Mouse (Mus musculus) cerebellum, postnatal 14 days (tissue): Measurements from ENCODE around the gene Ncf4.

ENCODE experiments used
- DNase-seq, 2 experiments: peaks; one replicate each; pipeline ENCODE4 v3.0.0; 2021; ENCODE audit warnings: mixed read lengths in 2 of 2

The Ncf4 gene

DNA sequence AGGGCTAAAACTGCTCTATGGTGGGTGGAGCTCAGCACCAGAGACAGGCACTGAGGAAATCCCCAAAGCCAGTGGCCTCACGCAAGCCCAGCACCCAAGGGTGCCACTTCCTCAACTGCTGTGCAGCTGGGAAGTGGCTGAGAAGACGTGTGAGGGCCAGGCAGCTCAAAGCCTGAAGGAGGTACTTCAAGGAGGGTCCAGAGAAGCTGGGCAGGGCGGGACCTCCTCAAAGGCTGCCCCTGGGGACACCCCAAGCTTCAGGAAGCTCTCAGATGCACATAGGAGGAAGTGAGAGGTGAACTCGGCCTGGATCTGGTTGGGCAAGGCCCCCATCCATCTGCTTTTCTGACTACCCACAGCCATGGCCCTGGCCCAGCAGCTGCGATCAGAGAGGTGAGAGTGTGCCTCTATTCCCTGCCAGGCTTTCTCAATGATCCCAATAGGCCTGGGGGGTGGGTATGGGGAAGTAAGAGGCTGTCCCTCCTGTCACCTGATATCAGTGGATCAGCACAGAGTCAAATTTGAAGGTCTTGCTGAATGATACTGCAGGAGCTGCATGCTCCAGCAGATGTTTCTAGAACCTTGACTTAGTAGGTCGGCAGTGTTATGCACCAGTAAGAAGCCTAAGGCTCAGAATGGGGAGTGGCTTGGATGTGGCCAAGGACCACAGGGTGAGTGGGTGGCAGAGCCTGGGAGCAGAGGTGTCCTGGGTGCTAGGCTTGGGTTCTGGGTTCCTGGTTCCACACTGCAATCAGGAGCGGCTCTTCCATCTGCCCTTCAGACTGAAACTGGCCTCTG lies at the start of gene Ncf4:
Gene Ncf4 (plus strand): TSS at position 107 of the 798 bp plus-strand sequence.
- no peak for DNase-seq

DNA sequence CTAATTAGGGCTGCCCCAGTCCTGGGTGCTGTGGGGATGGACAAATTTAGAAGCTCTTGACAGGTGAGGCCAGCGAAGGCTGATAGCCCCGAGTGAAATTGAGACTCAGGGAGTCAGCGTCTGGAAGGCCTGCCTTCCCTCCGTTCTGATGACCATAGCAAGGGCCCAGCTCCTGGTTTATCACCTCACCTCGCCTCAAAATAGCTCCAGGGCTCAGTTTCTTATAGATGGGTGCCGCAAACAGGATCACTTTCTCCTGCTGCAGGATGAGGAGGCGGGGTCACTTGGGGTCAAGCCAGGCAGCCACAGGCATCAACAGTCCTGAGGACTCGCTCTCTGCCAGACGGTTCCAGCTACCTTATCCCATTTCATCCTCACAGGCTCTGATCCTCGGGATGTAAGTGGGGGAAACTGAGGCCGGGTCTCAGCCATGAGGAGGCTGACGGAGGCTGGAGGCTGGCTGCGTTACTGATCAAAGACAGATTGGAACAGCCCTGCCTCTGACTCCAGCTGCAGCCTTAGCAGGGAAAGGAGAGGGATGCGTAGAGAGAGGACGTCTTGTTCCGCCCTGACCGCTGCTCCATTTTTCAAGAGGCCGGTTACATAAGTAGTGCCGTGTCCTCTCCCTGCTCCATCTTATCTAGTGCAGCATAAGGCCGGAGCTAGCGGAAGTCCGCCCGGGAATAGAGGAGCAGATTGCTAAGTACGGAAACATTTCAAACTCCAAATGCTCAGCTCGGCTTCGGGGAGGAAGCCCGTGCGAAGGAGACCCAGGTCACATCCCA lies 49.3 kb upstream of the Ncf4 start:
- no peak for DNase-seq

DNA sequence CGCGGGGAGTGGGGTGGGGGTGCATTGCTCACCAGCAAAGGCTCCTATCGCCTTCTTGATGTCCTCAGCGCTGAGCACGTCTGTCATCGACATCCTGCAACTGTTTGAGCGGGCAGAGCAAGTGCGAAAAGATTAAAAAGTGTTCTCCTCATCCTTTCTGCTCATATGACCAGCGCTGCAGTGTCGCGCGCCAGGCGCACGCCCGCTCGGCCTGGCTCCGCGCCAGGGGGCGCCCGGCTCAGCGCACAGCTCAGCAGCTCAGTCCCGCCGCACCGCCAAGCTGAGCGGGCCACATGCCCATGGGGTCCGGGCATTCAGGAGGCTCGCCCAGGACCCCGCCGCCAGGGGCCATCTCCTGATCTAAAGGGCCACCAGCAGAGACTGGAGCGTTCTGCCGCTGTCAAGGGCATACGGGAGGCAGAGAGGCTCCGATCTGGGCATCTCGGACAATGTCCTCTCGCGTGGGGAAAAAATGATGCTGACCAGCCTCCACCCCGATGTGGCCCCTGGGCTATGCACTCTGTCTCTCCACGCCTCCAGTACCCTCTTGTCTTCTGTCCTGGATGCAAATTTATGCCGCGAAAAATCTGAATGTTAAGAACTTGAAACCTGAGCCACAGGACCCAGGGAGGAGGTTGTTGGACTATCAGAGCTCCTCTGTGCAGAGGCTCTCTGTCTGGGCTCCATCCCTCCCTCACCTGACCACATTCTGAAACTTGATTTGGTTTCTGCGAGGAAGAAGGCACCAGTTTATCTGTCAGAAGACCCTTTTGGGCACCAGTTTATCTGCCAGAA lies 40.4 kb upstream of the Ncf4 start:
- peak; percentile 78 to 83 for DNase-seq

DNA sequence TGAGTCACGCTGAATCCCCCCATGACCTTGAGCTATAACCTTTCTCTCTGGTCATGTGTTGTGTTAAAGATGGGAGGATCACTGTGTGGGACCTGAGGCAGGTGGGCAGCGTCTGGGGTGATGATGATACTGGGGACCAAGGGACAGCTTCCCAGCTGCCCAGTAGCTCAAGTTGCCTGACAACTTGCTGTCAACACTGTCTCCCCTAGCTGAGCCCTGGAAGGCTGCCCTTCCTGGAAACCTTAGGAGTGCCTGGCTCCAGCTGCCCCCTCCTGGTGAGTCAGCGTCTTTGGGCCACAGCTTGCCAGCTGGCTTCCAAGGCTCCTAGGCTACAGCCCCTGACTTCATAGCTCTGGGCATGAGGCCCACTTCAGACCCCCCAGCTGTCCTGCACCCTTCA lies 39.4 kb upstream of the Ncf4 start:
- DNase-seq, result peak; percentile 55 to 66

DNA sequence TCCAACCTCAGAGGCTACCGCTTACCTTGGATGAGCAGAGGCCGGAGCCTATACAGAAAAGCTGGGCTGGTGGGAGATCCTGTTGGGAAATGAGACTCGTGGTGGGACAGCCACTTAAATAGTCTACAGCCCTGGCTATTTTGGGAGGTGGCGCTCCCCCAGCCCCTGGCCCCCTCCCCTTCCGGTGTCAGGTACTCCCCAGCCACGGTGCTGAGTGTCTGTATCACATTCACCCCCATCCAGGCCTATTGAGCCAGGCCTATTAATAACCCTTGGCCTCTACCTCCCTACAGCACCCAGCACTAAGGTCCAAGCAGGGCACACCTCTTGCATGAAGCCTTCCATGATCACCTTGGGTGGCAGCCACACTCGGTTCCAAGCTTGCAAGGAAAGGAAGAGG lies 38.3 kb upstream of the Ncf4 start, which contains the start of gene Pvalb:
Gene Pvalb (minus strand): TSS at position 89 of the 400 bp plus-strand sequence.
- DNase-seq, result no peak

DNA sequence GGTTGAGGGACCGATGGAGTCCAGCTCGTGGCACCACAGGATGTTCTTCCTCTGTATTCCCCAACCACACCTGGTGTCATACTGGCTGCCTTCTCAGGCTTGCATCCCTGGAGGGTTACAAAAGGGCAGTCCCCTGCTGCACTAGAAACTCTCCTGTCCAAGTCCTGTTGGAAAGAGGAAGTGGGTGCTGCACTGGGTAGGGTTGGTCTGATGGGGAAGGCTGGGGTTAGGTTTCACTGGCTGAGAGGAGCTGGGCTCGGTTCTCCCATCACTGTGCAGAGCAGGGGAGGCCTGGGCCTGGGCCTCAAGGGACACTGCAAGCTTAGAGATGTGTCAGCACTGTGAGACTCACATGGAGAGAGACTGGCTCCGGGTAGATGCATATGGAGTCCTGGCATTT lies 34.4 kb upstream of the Ncf4 start:
- no peak for DNase-seq

DNA sequence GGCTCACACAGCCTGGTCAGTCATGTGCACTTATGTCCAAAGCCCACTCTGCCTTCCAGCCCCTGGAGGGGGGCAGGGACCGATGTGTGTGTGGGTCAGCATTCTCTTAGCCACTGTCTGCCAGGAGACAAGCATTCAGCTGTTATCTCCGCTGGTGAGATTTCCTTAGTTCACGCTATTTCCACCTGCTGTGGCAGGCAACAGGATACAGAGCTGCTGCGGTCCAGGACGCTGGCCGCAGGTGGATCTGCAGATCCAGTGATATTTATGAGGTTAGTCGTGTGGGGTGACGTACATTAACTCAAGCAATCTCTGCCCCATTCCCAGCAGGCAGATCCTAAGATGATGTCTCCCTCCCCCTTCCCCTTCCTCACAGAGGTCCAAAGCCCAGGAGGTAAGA lies 33.2 kb upstream of the Ncf4 start:
- no peak for DNase-seq

DNA sequence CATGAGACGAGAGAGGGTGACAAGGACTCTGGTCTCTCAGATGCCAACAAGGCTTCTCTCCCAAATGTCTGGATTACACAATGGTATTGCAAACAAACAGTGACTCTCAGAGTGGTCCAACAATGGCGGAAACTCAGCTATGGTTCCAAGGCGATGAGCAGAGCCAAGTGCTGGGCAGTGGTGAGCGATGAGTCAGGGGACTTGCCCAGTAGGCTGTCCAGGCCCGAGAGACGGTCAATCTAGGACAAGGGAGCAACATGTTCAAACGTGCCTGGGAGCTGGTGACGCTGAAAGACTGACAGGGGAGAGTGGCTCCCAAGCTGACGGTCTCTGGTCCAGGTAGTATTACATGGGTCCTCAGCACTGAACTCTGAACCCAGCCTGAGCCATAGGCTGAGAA lies 29.3 kb upstream of the Ncf4 start:
- no peak for DNase-seq

DNA sequence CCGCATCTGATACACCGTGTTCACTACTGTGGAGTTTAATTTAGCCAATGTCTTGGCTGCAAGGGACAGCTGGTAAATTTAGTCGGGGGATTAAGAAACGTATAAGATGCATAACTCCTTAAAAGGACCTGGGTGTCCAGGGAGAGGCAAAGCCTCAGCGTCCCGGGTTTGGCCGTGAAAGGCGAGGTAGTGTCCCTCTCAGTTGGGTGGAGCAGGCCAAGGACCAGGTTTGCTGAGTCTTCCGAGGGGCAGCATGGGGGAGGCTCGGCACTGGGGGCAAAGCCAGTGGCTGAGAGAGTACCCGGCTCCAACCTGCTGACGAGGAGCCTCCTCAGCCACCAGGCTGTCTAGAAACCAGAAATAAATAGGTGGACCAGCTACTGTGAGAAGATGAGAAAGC lies 16.8 kb upstream of the Ncf4 start:
- no peak for DNase-seq

DNA sequence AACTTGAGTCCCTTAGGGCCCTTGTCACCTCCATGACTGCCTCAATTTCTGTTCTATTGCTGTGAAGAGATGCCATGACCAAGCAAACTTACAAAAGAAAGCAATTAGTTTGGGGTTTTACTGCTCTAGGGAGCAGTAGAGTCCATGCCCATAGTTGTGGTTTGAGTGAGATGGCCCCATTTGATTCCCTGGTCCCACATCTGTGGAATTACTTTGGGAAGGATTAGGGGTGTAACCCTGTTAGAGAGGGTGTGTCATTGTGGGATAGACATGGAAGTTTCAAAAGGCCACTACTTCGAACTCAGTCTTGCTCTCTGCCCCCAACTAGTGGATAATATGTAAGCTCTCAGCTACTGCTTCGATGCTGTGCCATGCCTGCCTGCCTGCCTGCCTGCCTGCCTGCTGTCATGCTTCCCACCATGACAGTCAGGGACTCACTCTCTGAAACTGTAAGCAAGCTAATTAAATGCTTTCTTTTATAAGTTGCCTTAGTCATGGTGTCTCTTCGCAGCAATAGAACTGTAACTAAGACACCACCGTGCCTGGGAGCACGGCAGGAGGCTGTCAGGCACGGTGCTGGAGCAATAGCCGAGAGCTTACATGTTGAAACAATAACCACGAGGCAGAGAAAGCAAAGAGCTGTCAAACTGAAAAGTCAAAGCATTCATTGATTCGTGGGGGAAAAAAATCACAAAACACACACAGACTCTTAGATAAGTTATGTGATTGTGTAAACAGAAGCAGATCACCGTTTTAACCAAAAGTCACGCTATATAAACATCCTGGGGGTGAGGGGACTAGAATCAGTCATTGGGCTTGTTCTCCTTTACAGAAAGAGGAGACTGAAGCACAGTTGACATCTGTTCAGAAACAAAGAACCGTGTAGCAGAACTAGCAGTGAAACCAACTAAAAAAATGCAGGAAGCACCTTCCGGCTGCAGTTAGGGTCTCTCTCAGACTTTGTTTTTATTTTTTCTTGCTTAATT lies 13.0 kb upstream of the Ncf4 start:
- DNase-seq, result no peak

DNA sequence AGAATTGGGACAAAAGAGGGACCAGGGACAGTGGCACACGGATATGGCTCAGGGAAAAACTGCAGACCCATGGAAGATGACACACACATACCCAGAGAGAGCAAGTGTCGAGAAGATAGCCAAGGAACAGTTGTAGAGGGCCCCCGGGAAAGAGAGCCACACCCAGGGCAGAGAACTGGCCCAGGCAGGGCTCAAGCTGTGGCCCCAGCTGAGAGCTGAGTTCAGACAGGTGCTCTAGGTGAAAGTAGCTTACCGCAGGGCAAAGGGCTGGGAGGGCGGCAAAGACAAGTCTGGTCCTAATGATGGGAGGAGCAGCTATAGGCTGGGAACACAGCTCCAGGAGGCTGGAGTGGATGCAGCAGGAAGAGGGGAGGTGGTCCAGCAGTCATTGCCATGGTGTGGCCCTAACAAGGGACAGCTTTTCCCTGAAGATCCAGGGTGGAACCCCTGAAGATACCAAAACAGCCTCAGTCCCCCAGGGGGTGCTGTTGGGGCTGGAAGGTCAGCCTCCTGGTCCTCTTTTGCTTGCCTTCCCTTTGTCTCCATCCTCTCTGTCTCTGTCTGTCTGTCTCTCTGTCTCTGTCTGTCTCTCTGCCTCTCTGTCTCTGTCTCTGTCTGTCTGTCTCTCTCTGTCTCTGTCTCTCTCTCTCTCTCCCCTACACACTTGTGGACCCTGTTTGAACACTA lies 9.6 kb upstream of the Ncf4 start:
- no peak for DNase-seq

DNA sequence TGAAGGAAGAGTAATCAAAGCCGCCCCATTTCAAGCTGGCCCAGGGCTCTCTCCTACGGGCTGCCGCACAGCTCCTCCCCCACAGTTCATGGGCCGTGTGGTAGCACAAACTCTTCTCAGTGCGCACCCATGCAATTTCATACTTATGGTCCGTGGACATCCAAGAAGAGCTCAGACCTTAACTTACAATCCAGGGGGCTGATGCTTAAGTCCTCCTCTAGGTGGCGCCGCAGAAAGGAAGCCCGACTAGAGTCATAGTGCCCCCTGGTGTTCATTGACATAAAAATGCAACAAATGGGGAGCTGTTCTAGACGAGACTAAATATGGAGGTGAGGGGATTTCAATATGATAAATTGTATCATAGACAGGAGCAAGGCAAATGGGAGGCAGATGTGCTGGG lies 5.1 kb upstream of the Ncf4 start:
- peak; percentile 81 to 89 for DNase-seq

DNA sequence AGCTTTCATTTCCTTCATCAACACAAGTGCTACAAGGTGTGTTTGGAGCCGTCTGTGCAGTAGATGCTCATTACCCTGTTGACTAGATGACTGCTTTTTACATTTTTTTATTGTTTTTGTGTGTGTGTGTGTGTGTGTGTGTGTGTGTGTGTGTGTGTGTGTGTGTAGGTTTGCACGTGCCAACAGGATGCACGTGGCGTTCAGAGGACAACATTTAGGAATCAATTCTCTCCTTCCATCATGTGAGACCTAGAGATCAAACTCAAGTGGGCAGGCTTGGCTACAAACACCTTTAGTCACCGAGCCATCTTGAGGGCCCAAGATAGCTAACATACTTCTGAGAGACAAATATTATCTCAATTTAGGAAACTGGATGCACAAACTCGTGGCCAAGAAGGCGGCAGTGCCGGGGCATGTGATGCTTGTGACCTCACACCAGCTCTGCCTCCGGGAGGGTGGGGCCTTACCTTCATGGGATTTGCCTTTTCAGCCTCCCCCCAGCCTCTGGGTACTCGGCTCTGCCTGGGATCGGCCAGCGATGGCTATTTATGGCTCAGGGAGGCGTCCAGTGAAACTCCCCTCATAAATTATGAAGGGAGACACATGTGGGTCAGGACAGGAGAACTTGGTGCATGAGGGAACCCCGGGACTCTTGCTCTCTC lies 4.5 kb upstream of the Ncf4 start:
- DNase-seq, result no peak

DNA sequence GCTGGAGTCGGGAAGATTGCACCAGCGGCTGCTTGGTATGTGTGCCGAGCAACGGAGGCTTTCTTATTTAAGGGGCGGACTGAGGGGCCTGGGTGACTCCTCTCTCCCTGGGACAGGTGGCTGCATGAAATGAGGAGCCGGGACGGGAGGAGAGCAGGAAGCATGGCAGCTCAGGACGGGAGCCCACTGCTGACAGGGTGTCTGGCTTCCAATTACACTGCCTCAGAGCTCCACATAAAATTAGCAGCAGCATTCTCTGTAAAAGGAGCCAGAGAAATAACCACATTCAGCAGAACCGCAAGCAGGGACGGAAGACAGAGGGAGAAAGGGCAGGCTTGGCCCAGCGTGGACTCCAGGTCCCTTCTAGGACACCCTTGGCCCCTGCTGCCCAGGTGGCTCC lies 3.3 kb upstream of the Ncf4 start:
- no peak for DNase-seq

DNA sequence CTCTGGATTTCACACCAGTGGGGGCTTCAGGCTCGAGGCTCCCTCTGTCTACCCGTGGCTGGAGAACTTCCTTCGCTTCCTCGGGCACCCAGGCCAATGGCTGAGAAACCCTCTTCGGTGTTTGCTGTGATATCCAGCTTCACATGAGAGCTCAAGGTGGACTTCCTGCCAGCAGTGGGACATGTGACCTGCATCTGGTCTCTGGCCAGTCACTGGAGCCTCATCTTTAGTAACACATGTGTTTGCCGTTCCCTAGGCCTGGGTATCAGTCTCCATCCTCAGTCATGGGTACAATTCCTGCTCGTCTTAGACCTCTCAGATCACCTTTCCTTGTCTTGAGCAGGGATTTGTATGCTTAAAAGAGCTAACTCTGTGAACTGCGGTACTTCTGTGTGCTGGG lies 1.5 kb upstream of the Ncf4 start:
- no peak for DNase-seq

DNA sequence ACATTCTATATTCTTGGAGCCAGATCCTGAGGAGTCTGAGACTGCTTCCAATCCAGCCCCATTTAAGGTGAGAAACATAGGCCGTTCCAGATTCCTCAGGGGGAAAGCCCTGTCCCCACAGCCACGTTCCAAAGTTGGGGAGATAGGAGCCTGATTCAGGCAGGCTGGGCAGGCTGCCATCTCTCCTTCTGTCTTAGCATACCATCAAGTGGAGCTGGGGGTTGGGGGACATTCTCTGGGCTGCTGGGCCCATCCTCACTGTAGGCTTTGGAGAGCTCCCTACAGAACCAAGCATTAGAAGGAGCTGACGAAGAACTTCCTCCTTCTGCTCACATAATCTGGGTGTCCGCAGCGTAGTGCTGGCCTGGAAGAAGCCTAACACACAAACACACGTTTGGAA lies 827 bp upstream of the Ncf4 start:
- DNase-seq, result no peak

DNA sequence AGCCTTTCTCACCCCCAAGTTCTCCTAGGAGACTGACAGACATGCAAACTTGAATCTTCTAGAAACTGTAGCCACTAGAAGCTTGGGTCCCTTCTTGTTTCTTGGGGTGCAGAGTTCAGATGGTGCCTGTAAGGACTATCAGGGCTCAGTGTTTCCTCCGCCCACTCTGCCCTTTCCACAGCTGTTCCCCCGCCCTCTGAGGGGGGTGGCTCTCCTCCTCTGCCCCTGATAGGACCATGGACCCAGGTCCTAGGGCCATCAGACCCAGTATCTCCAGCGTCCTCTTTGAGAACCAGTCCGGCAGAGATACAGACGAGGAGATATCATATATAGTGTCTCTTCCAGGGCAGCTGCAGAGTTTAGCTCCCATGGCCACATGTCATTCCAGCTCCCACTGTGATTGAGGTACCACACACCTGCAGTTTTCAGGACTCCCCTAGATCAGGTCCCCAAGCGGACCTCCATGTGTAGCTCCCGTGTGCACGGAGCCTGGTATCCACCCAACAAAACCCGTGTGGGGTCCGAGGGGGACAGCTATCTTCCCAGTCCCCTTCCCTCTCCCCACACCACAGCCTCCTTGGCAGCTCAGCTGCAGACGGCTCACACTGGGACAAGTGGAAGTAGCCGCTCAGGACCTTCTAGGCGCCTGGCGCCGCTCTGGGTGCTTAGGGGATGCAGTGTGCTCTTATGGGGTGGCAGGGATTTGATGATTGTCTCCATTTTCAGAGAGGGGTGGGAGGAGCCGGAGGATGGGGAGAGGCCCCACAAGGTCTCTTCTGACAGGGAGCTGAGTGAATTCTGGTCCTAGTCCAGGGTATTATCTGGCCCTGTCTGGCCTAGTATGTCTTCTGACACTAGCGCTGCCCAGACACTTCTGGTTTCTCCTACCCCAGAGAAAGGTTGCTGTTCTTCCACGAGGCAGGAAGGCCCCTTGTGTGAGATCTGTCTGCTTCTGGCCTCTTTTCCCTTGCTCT lies 1.8 kb downstream of the Ncf4 start:
- DNase-seq, result no peak

DNA sequence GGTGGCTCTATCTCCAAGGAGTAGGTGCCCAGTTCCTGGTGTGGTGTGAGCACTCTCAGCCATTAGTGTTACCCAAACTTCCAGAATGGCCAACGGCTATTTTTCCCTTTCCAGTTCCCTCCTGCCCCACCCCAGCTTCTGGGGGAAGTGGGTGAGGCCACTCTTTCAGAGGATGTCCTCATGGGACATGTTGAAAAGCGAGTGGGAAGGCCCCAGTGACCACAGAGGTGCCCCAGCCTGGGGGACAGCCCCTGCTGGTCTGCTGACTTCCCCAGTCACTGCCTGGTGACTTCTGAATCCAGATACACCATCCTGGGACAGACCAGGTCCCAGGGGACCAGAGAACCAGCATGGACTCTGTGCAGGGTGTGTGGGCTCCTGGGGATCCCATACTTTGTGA lies 3.1 kb downstream of the Ncf4 start:
- DNase-seq, result no peak

DNA sequence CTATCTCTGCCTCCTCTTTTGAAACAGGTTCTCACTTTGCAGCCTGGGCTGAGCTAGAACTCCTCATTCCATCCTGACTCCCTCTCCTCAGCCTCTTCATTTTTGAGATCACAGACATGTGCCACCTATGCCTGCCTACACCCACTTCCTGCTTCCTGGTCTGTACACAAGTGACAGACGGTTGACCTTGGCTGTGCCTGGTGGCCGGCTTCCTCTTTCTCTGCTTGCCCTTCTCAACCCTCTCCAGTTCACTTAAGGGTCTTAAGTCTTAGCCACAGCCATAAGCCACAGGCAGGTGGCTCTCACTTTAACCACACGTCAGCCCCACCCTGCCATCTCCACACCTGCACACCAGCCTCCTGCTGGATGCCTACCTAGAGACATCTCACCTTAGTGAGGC lies 3.8 kb downstream of the Ncf4 start:
- no peak for DNase-seq

DNA sequence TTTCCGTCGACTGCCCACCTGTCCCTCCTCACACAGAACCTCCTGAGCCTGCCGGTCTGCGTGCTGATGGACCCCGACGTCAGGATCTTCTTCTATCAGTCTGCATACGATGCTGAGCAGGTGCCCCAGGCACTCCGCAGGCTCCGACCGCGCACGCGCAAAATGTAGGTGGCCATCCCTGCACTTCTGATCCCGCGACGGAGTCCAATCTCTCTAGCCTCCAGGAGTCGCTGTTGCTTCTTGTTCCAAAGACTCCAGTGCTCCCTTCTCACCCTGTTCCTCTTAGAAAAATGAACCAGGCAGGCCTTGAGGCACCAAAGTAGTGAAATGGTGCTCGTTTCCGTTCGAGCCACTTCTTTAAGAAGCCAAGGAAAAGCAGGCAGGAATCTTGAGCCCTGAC lies 10.2 kb downstream of the Ncf4 start:
- DNase-seq, result peak; percentile 81 to 89
